In genomic region chr11:116138096-116138467, GRCm38 (mm10) we compare ENCODE assay signal across 8 mouse cellular contexts. TPM values are rescaled to one million over a fixed set of nuclear protein-coding genes. Genes with fewer than 3 reads are reported as not detected.
DNase-seq lines count a peak whose midpoint lies in the region; ATAC-seq and TF ChIP-seq lines count a peak whose summit lies in the region.

No protein-coding gene starts in this region.

- no peak for TF ChIP-seq POLR2A in olfactory bulb, adult 2 months (IDR thresholded peaks at IDR 0.05; ENCODE audit: insufficient read depth, low read depth, low read length)

- H3K4me1 ChIP-seq in lung, embryonic 15.5 days, result peaks cover 17% of the 10 kb centered on the region
- H3K4me1 ChIP-seq in embryonic facial prominence, embryonic 14.5 days (ENCODE audit: control insufficient read depth, insufficient read depth, low read length), result peaks cover 6% of the 10 kb centered on the region
- H3K4me1 ChIP-seq in limb, embryonic 10.5 days, result peaks cover 34% of the 10 kb centered on the region
- H3K4me1 ChIP-seq in olfactory bulb, adult 2 months (ENCODE audit: control insufficient read depth, insufficient read depth, low read length), result 0 out of 2 replicates have a peak, but pooled peaks cover 4% of the 10 kb centered on the region

- 0 out of 2 replicates have a peak, but pooled peaks have one; percentile 1 for ATAC-seq in lung, embryonic 15.5 days (ENCODE audit: borderline replicate concordance, extremely low read depth, low FRiP score, low TSS enrichment)
- no peak for ATAC-seq in embryonic facial prominence, embryonic 14.5 days (ENCODE audit: low read depth)

- TF ChIP-seq CTCF in olfactory bulb, adult 2 months (IDR thresholded peaks at IDR 0.05; ENCODE audit: insufficient read depth, low read depth, low read length), result no peak

- peak overlapping the region; percentile 86 for H3K9ac ChIP-seq in lung, embryonic 15.5 days
- peak overlapping the region; percentile 81 for H3K9ac ChIP-seq in embryonic facial prominence, embryonic 14.5 days (ENCODE audit: low read depth, low read length)

- no peaks in the 10 kb centered on the region for H3K27me3 ChIP-seq in lung, embryonic 15.5 days
- H3K27me3 ChIP-seq in embryonic facial prominence, embryonic 14.5 days (replicated peaks; ENCODE audit: control insufficient read depth, insufficient read depth, low read length), result no peaks in the 10 kb centered on the region
- no peaks in the 10 kb centered on the region for H3K27me3 ChIP-seq in limb, embryonic 10.5 days (ENCODE audit: low read depth, poor library complexity, severe bottlenecking)

- H3K4me2 ChIP-seq in lung, embryonic 15.5 days, result peak overlapping the region; percentile 66
- peak overlapping the region; percentile 62 for H3K4me2 ChIP-seq in embryonic facial prominence, embryonic 14.5 days (ENCODE audit: low read depth, low read length)

- peak overlapping the region; percentile 70 for H3K27ac ChIP-seq in lung, embryonic 15.5 days
- peak overlapping the region; percentile 70 for H3K27ac ChIP-seq in embryonic facial prominence, embryonic 14.5 days (replicated peaks; ENCODE audit: low read depth, low read length)
- peak overlapping the region; percentile 94 for H3K27ac ChIP-seq in limb, embryonic 10.5 days
- H3K27ac ChIP-seq in olfactory bulb, adult 2 months (ENCODE audit: insufficient read depth, low read depth, low read length), result 0 out of 2 replicates have a peak overlapping the region, but pooled peaks have one; percentile 40

- DNase-seq in lung, adult 18-20 months, result no peak
- DNase-seq in embryonic facial prominence, embryonic 14.5 days (ENCODE audit: low spot score), result no peak
- no peak for DNase-seq in limb, embryonic 10.5 days (ENCODE audit: low spot score)
- DNase-seq in left cerebral cortex, postnatal 10 days (ENCODE audit: extremely low spot score in 1 of 2, low spot score in 2 of 2), result no peak
- no peak for DNase-seq in natural killer cell, adult 2 months (ENCODE audit: low spot score in 2 of 2)
- DNase-seq in yolk sac, embryonic 10.5 days (ENCODE audit: low spot score), result no peak

- peak overlapping the region; percentile 97 for H3K4me3 ChIP-seq in lung, embryonic 15.5 days
- H3K4me3 ChIP-seq in embryonic facial prominence, embryonic 14.5 days (ENCODE audit: low read depth, low read length), result peak overlapping the region; percentile 82
- H3K4me3 ChIP-seq in limb, embryonic 10.5 days, result peak overlapping the region; percentile 95
- H3K4me3 ChIP-seq in olfactory bulb, adult 2 months (ENCODE audit: insufficient read depth, low read depth, low read length), result peak overlapping the region; percentile 92

- H3K36me3 ChIP-seq in lung, embryonic 15.5 days, result peaks cover 34% of the 10 kb centered on the region
- H3K36me3 ChIP-seq in embryonic facial prominence, embryonic 14.5 days (ENCODE audit: control insufficient read depth, insufficient read depth, low read length), result peaks cover 42% of the 10 kb centered on the region
- peaks cover 60% of the 10 kb centered on the region for H3K36me3 ChIP-seq in limb, embryonic 10.5 days

- under 1% methylated on average over 20 of the region's 20 CpGs for WGBS in lung, embryonic 15.5 days
- 1% methylated on average over 20 of the region's 20 CpGs for WGBS in embryonic facial prominence, embryonic 14.5 days
- 2% methylated on average over 20 of the region's 20 CpGs for WGBS in limb, embryonic 10.5 days
- WGBS in olfactory bulb, adult 2 months, result under 1% methylated on average over 20 of the region's 20 CpGs

- no peaks in the 10 kb centered on the region for H3K9me3 ChIP-seq in lung, embryonic 15.5 days
- no peaks in the 10 kb centered on the region for H3K9me3 ChIP-seq in embryonic facial prominence, embryonic 14.5 days (ENCODE audit: control insufficient read depth, low read length)
- no peaks in the 10 kb centered on the region for H3K9me3 ChIP-seq in limb, embryonic 10.5 days (replicated peaks)

- intact Hi-C loops in left cerebral cortex, postnatal 10 days (cut with DNase I), result no loop called here

RNA-seq across cellular contexts. Expression of gene Mrpl38, which starts 0.6 kb away (rescaled TPM):
- polyA plus RNA-seq in lung, embryonic 15.5 days (2015; fragmentation: Nextera tagmentation; extraction: Ambion mirVana), result 89.5 and 94.7 TPM in 2 replicates
- 76.4 and 81.3 TPM in 2 replicates for polyA plus RNA-seq in embryonic facial prominence, embryonic 14.5 days (2014; fragmentation: Nextera tagmentation; extraction: Ambion mirVana)
- polyA plus RNA-seq in limb, embryonic 10.5 days (2016; fragmentation: Nextera tagmentation; extraction: Ambion mirVana), result 116 and 118 TPM in 2 replicates
- not detected in 2 replicates for polyA plus RNA-seq in olfactory bulb, adult 2 months (2012; ENCODE audit: insufficient read depth, insufficient read length, low replicate concordance, missing spikeins)
- total RNA-seq in left cerebral cortex, postnatal 10 days (2021), result 10 to 100 TPM; 52.2 to 54.6 TPM

RNA-seq across cellular contexts. Expression of gene Trim65, which starts 7.2 kb away (rescaled TPM):
- 3.7 and 4.3 TPM in 2 replicates for polyA plus RNA-seq in lung, embryonic 15.5 days (2015; fragmentation: Nextera tagmentation; extraction: Ambion mirVana)
- 2.9 and 3.2 TPM in 2 replicates for polyA plus RNA-seq in embryonic facial prominence, embryonic 14.5 days (2014; fragmentation: Nextera tagmentation; extraction: Ambion mirVana)
- 1.9 and 2.1 TPM in 2 replicates for polyA plus RNA-seq in limb, embryonic 10.5 days (2016; fragmentation: Nextera tagmentation; extraction: Ambion mirVana)
- not detected in 2 replicates for polyA plus RNA-seq in olfactory bulb, adult 2 months (2012; ENCODE audit: insufficient read depth, insufficient read length, low replicate concordance, missing spikeins)
- total RNA-seq in left cerebral cortex, postnatal 10 days (2021), result 1 to 10 TPM; 6.2 to 6.6 TPM

RNA-seq across cellular contexts. Expression of gene Trim47, which starts 11.1 kb away (rescaled TPM):
- polyA plus RNA-seq in lung, embryonic 15.5 days (2015; fragmentation: Nextera tagmentation; extraction: Ambion mirVana), result 24.9 and 25.9 TPM in 2 replicates
- polyA plus RNA-seq in embryonic facial prominence, embryonic 14.5 days (2014; fragmentation: Nextera tagmentation; extraction: Ambion mirVana), result 25.6 and 29.0 TPM in 2 replicates
- polyA plus RNA-seq in limb, embryonic 10.5 days (2016; fragmentation: Nextera tagmentation; extraction: Ambion mirVana), result 3.2 and 4.9 TPM in 2 replicates
- polyA plus RNA-seq in olfactory bulb, adult 2 months (2012; ENCODE audit: insufficient read depth, insufficient read length, low replicate concordance, missing spikeins), result not detected in 2 replicates
- total RNA-seq in left cerebral cortex, postnatal 10 days (2021), result 1 to 10 TPM; 6.2 to 7.9 TPM

RNA-seq across cellular contexts. Expression of gene Fbf1, which starts 29.9 kb away (rescaled TPM):
- 29.7 and 35.9 TPM in 2 replicates for polyA plus RNA-seq in lung, embryonic 15.5 days (2015; fragmentation: Nextera tagmentation; extraction: Ambion mirVana)
- 27.7 and 28.5 TPM in 2 replicates for polyA plus RNA-seq in embryonic facial prominence, embryonic 14.5 days (2014; fragmentation: Nextera tagmentation; extraction: Ambion mirVana)
- 51.7 and 56.8 TPM in 2 replicates for polyA plus RNA-seq in limb, embryonic 10.5 days (2016; fragmentation: Nextera tagmentation; extraction: Ambion mirVana)
- 87.6 TPM in 1 of 2 replicates, not detected in the other for polyA plus RNA-seq in olfactory bulb, adult 2 months (2012; ENCODE audit: insufficient read depth, insufficient read length, low replicate concordance, missing spikeins)
- 100 to 1,000 TPM in 1 of 2 experiments, 10 to 100 TPM in 1; 96.2 to 100 TPM for total RNA-seq in left cerebral cortex, postnatal 10 days (2021)

RNA-seq across cellular contexts. Expression of gene Wbp2, which starts 51.3 kb away (rescaled TPM):
- polyA plus RNA-seq in lung, embryonic 15.5 days (2015; fragmentation: Nextera tagmentation; extraction: Ambion mirVana), result 58.0 and 67.9 TPM in 2 replicates
- polyA plus RNA-seq in embryonic facial prominence, embryonic 14.5 days (2014; fragmentation: Nextera tagmentation; extraction: Ambion mirVana), result 69.0 and 74.9 TPM in 2 replicates
- 54.8 and 56.9 TPM in 2 replicates for polyA plus RNA-seq in limb, embryonic 10.5 days (2016; fragmentation: Nextera tagmentation; extraction: Ambion mirVana)
- 339 TPM in 1 of 2 replicates, not detected in the other for polyA plus RNA-seq in olfactory bulb, adult 2 months (2012; ENCODE audit: insufficient read depth, insufficient read length, low replicate concordance, missing spikeins)
- 100 to 1,000 TPM; 229 to 234 TPM for total RNA-seq in left cerebral cortex, postnatal 10 days (2021)

Comparison
In these comparisons a context has a peak if more than half of its experiments do, and no peak if none do; other contexts are left out.
1. H3K27ac ChIP-seq: peak in every context shown above with its lines; median percentile 94 in limb, embryonic 10.5 days; 70 in lung, embryonic 15.5 days; 70 in embryonic facial prominence, embryonic 14.5 days; 40 in olfactory bulb, adult 2 months.